Comparison of ENCODE assay signal across 9 mouse cellular contexts in genomic region chr7:120934716-120935115, GRCm38 (mm10). TPM values are rescaled to one million over a fixed set of nuclear protein-coding genes. Genes with fewer than 3 reads are reported as not detected.
A peak's percentile ranks its signal among the peaks of the same experiment; 100 is the strongest.
DNase-seq lines count a peak whose midpoint lies in the region; ATAC-seq and TF ChIP-seq lines count a peak whose summit lies in the region.
"Had no signal": no experiment of that assay in that cellular context is flagged by ENCODE, and none has a peak within 500 bp of the region (broad histone marks: within the 10 kb centered on the region; RNA-seq: fewer than 3 reads in every experiment).

No protein-coding gene starts in this region.

- peak; percentile 77 for DNase-seq in hindbrain, embryonic 11.5 days (ENCODE audit: low spot score)
- peak; percentile 75 for DNase-seq in ES-CJ7 (ENCODE audit: low read depth, low spot score)
- DNase-seq in c-Kit-negative CD71-positive TER-119-positive erythroid progenitor cells, embryonic 14.5 days (ENCODE audit: low read depth, low spot score): peak; percentile 74
- DNase-seq in heart, postnatal 0 days (ENCODE audit: low spot score): peak; percentile 64
- DNase-seq in layer of hippocampus, postnatal 14 days (ENCODE audit: low spot score in 2 of 2): peak; percentile 34 to 60
- peak; percentile 67 for DNase-seq in mesoderm, embryonic 11.5 days (ENCODE audit: low read depth, low spot score)
- DNase-seq in thymus, postnatal 14 days: peak; percentile 61

- no peak overlapping the region for H3K4me3 ChIP-seq in hindbrain, embryonic 11.5 days (ENCODE audit: low read depth, low read length)
- H3K4me3 ChIP-seq in hindbrain, embryonic 12.5 days: no peak overlapping the region
- no peak overlapping the region for H3K4me3 ChIP-seq in heart, postnatal 0 days (ENCODE audit: low read depth, low read length)

- peak; percentile 83 for TF ChIP-seq CTCF in heart, postnatal 0 days (IDR thresholded peaks at IDR 0.05; ENCODE audit: low read depth)

- H3K4me1 ChIP-seq in hindbrain, embryonic 11.5 days (replicated peaks; ENCODE audit: control insufficient read depth, insufficient read depth, low read length): no peaks in the 10 kb centered on the region
- no peaks in the 10 kb centered on the region for H3K4me1 ChIP-seq in hindbrain, embryonic 12.5 days
- no peaks in the 10 kb centered on the region for H3K4me1 ChIP-seq in heart, postnatal 0 days (ENCODE audit: control insufficient read depth, insufficient read depth)

- H3K36me3 ChIP-seq in hindbrain, embryonic 11.5 days (ENCODE audit: control insufficient read depth, insufficient read depth, low read length): 0 out of 2 replicates have a peak, but pooled peaks cover 11% of the 10 kb centered on the region
- peaks cover 85% of the 10 kb centered on the region for H3K36me3 ChIP-seq in hindbrain, embryonic 12.5 days
- peaks cover 86% of the 10 kb centered on the region for H3K36me3 ChIP-seq in heart, postnatal 0 days (replicated peaks; ENCODE audit: control insufficient read depth, insufficient read depth, low read length)

- WGBS in hindbrain, embryonic 11.5 days: 53% methylated on average over 5 of the region's 5 CpGs
- WGBS in hindbrain, embryonic 12.5 days: 36% methylated on average over 5 of the region's 5 CpGs
- WGBS in heart, postnatal 0 days: 28% methylated on average over 5 of the region's 5 CpGs

- H3K9ac ChIP-seq in hindbrain, embryonic 11.5 days (ENCODE audit: low read depth, low read length): no peak overlapping the region
- H3K9ac ChIP-seq in hindbrain, embryonic 12.5 days: no peak overlapping the region
- H3K9ac ChIP-seq in heart, postnatal 0 days (replicated peaks; ENCODE audit: low read depth, low read length): no peak overlapping the region

- ATAC-seq in hindbrain, embryonic 11.5 days (ENCODE audit: low FRiP score): no peak
- no peak for ATAC-seq in hindbrain, embryonic 12.5 days (ENCODE audit: low FRiP score)
- peak; percentile 65; the same call in 1 of the 2 replicates for ATAC-seq in heart, postnatal 0 days (ENCODE audit: insufficient read depth, low read depth)

- no peaks in the 10 kb centered on the region for H3K27me3 ChIP-seq in hindbrain, embryonic 11.5 days (ENCODE audit: control insufficient read depth, insufficient read depth, low read length)
- H3K27me3 ChIP-seq in hindbrain, embryonic 12.5 days: no peaks in the 10 kb centered on the region
- no peaks in the 10 kb centered on the region for H3K27me3 ChIP-seq in heart, postnatal 0 days (ENCODE audit: control insufficient read depth, insufficient read depth, low read length)

- no peak overlapping the region for H3K4me2 ChIP-seq in hindbrain, embryonic 11.5 days (replicated peaks; ENCODE audit: low read depth, low read length)
- no peak overlapping the region for H3K4me2 ChIP-seq in hindbrain, embryonic 12.5 days (replicated peaks)
- H3K4me2 ChIP-seq in heart, postnatal 0 days (ENCODE audit: low read depth, low read length): no peak overlapping the region

- no peaks in the 10 kb centered on the region for H3K9me3 ChIP-seq in hindbrain, embryonic 11.5 days (ENCODE audit: control insufficient read depth, low read length)
- H3K9me3 ChIP-seq in hindbrain, embryonic 12.5 days (replicated peaks): no peaks in the 10 kb centered on the region
- no peaks in the 10 kb centered on the region for H3K9me3 ChIP-seq in heart, postnatal 0 days (replicated peaks; ENCODE audit: control insufficient read depth, low read length)

- TF ChIP-seq EP300 in heart, postnatal 0 days (IDR thresholded peaks at IDR 0.05; ENCODE audit: low read depth): no peak

- H3K27ac ChIP-seq in hindbrain, embryonic 11.5 days (ENCODE audit: low read depth, low read length): no peak overlapping the region
- H3K27ac ChIP-seq in hindbrain, embryonic 12.5 days: no peak overlapping the region
- H3K27ac ChIP-seq in heart, postnatal 0 days (ENCODE audit: low read depth): no peak overlapping the region

RNA-seq across cellular contexts. Expression of gene Polr3e, which starts 17.2 kb away (rescaled TPM):
- 16.4 and 17.1 TPM in 2 replicates for polyA plus RNA-seq in hindbrain, embryonic 11.5 days (2014; fragmentation: Nextera tagmentation; extraction: Ambion mirVana)
- polyA plus RNA-seq in hindbrain, embryonic 12.5 days (2016; fragmentation: Nextera tagmentation; extraction: Ambion mirVana): 29.2 and 29.8 TPM in 2 replicates
- total RNA-seq in heart, postnatal 0 days (2014; rRNA removed; ENCODE audit: low replicate concordance): 14.5 and 20.6 TPM in 2 replicates
- polyA plus RNA-seq in heart, postnatal 0 days (2015; fragmentation: Nextera tagmentation; extraction: Ambion mirVana): 11.5 and 12.2 TPM in 2 replicates
- 10 to 100 TPM; 26.7 to 27.6 TPM for total RNA-seq in layer of hippocampus, postnatal 14 days (2021)

RNA-seq across cellular contexts. Expression of gene Cdr2, which starts 47.4 kb away (rescaled TPM):
- polyA plus RNA-seq in hindbrain, embryonic 11.5 days (2014; fragmentation: Nextera tagmentation; extraction: Ambion mirVana): 17.9 and 19.2 TPM in 2 replicates
- 19.0 and 19.7 TPM in 2 replicates for polyA plus RNA-seq in hindbrain, embryonic 12.5 days (2016; fragmentation: Nextera tagmentation; extraction: Ambion mirVana)
- 18.5 and 41.5 TPM in 2 replicates for total RNA-seq in heart, postnatal 0 days (2014; rRNA removed; ENCODE audit: low replicate concordance)
- polyA plus RNA-seq in heart, postnatal 0 days (2015; fragmentation: Nextera tagmentation; extraction: Ambion mirVana): 3.5 and 4.5 TPM in 2 replicates
- total RNA-seq in layer of hippocampus, postnatal 14 days (2021): 1 to 10 TPM; 3.8 to 4.3 TPM

RNA-seq across cellular contexts. Expression of gene Mfsd13b, which starts 47.6 kb away (rescaled TPM):
- polyA plus RNA-seq in hindbrain, embryonic 11.5 days (2014; fragmentation: Nextera tagmentation; extraction: Ambion mirVana): 0.13 and 0.66 TPM in 2 replicates
- 0.39 TPM in 1 of 2 replicates, not detected in the other for polyA plus RNA-seq in hindbrain, embryonic 12.5 days (2016; fragmentation: Nextera tagmentation; extraction: Ambion mirVana)
- not detected in 2 replicates for total RNA-seq in heart, postnatal 0 days (2014; rRNA removed; ENCODE audit: low replicate concordance)
- polyA plus RNA-seq in heart, postnatal 0 days (2015; fragmentation: Nextera tagmentation; extraction: Ambion mirVana): 0.15 and 0.33 TPM in 2 replicates
- total RNA-seq in layer of hippocampus, postnatal 14 days (2021): under 1 TPM; 0.60 to 0.72 TPM
- polyA plus RNA-seq: stomach, embryonic 14.5 days had no signal
